Mouse (Mus musculus): ENCODE data around the gene Dock2. TPM values are rescaled to one million over a fixed set of nuclear protein-coding genes. Genes with fewer than 3 reads are reported as not detected.

Gene Dock2
- polyA plus RNA-seq, 1 experiment from 2014 or later: 1.5 TPM

- no peak for DNase-seq
- Histone ChIP-seq H3K9me3 (ENCODE audit: low read depth, low read length) (no peaks in the 10 kb centered on the region), H3K9ac (no peak overlapping the region), H3K4me3 (ENCODE audit: low read depth, low read length) (no peak overlapping the region), H3K4me1 (ENCODE audit: insufficient read depth) (no peaks in the 10 kb centered on the region), H3K4me2 (no peak overlapping the region), H3K36me3 (ENCODE audit: insufficient read depth) (no peaks in the 10 kb centered on the region), H3K27ac (ENCODE audit: low read depth) (no peak overlapping the region), H3K27me3 (ENCODE audit: insufficient read depth, low read length) (no peaks in the 10 kb centered on the region)
- WGBS: 85% methylated on average over 4 of the region's 4 CpGs
- ATAC-seq (ENCODE audit: insufficient read depth): no peak
- TF ChIP-seq CTCF (IDR thresholded peaks at IDR 0.05; ENCODE audit: low read depth): no peak
Measured at GRCm38 (mm10) chr11:34777529-34777928, 6.2 kb downstream of the Dock2 start.

DNA sequence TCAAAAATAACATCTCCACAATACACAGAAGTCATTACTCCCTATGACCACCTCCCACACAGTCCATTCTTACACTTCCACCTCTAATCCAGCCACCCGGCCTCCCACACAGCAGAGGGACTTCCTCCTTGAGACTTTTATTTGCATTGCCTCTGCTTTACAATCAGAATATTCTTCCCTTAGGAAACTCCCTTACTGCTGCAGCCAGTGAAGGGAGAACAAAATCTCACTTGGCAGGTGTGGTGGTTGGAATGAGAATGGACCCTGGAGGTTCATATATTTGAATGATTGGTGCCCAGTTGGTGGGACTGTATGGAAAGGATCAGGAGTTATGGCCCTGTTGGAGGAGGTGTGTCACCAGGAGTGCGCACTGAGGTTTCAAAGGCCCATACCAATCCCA, 7.6 kb downstream of the Dock2 start:
- 65% methylated on average over 2 of the region's 2 CpGs for WGBS
- DNase-seq: no peak
- no peak for ATAC-seq (ENCODE audit: insufficient read depth)

GRCm38 (mm10) chr11:34774636-34775035, 9.1 kb downstream of the Dock2 start:
- no peaks in the 10 kb centered on the region for H3K4me1 ChIP-seq (ENCODE audit: insufficient read depth)

More for the DNA sequence above, 7.6 kb downstream of the Dock2 start:
- Histone ChIP-seq H3K4me2 (no peak overlapping the region), H3K27me3 (ENCODE audit: insufficient read depth, low read length) (no peaks in the 10 kb centered on the region), H3K4me1 (ENCODE audit: insufficient read depth) (no peaks in the 10 kb centered on the region), H3K4me3 (ENCODE audit: low read depth, low read length) (no peak overlapping the region), H3K9me3 (ENCODE audit: low read depth, low read length) (no peaks in the 10 kb centered on the region), H3K9ac (no peak overlapping the region), H3K27ac (ENCODE audit: low read depth) (no peak overlapping the region), H3K36me3 (ENCODE audit: insufficient read depth) (no peaks in the 10 kb centered on the region)
- TF ChIP-seq CTCF (IDR thresholded peaks at IDR 0.05; ENCODE audit: low read depth): no peak

GRCm38 (mm10) chr11:34773304-34773895, 10.3 kb downstream of the Dock2 start:
- 75% methylated on average over 9 of the region's 9 CpGs for WGBS

More at GRCm38 (mm10) chr11:34774636-34775035, 9.1 kb downstream of the Dock2 start:
- H3K27me3 ChIP-seq (ENCODE audit: insufficient read depth, low read length): no peaks in the 10 kb centered on the region
- no peak overlapping the region for H3K4me3 ChIP-seq (ENCODE audit: low read depth, low read length)
- ATAC-seq (ENCODE audit: insufficient read depth) (no peak), DNase-seq (no peak)
- no peak overlapping the region for H3K27ac ChIP-seq (ENCODE audit: low read depth)
- no peak overlapping the region for H3K4me2 ChIP-seq
- no peaks in the 10 kb centered on the region for H3K9me3 ChIP-seq (ENCODE audit: low read depth, low read length)
- no peak for TF ChIP-seq CTCF (IDR thresholded peaks at IDR 0.05; ENCODE audit: low read depth)
- no peak overlapping the region for H3K9ac ChIP-seq
- no peaks in the 10 kb centered on the region for H3K36me3 ChIP-seq (ENCODE audit: insufficient read depth)
- 70% methylated on average over 2 of the region's 2 CpGs for WGBS

GRCm38 (mm10) chr11:34771221-34771986, 12.3 kb downstream of the Dock2 start:
- DNase-seq (peak; percentile 54), ATAC-seq (ENCODE audit: insufficient read depth) (peak; percentile 38; the same call in 1 of the 2 replicates)
- no peaks in the 10 kb centered on the region for H3K9me3 ChIP-seq (ENCODE audit: low read depth, low read length)
- H3K4me3 ChIP-seq (ENCODE audit: low read depth, low read length): no peak overlapping the region
- no peaks in the 10 kb centered on the region for H3K27me3 ChIP-seq (ENCODE audit: insufficient read depth, low read length)
- no peak overlapping the region for H3K9ac ChIP-seq
- no peak overlapping the region for H3K27ac ChIP-seq (ENCODE audit: low read depth)
- no peak for TF ChIP-seq CTCF (IDR thresholded peaks at IDR 0.05; ENCODE audit: low read depth)
- no peaks in the 10 kb centered on the region for H3K4me1 ChIP-seq (ENCODE audit: insufficient read depth)
- no peak overlapping the region for H3K4me2 ChIP-seq
- H3K36me3 ChIP-seq (ENCODE audit: insufficient read depth): no peaks in the 10 kb centered on the region
- WGBS: 45% methylated on average over 12 of the region's 12 CpGs

More at GRCm38 (mm10) chr11:34773304-34773895, 10.3 kb downstream of the Dock2 start:
- no peaks in the 10 kb centered on the region for H3K4me1 ChIP-seq (ENCODE audit: insufficient read depth)
- DNase-seq (no peak), ATAC-seq (ENCODE audit: insufficient read depth) (no peak)
- no peaks in the 10 kb centered on the region for H3K36me3 ChIP-seq (ENCODE audit: insufficient read depth)
- TF ChIP-seq CTCF (IDR thresholded peaks at IDR 0.05; ENCODE audit: low read depth): no peak
- H3K9me3 ChIP-seq (ENCODE audit: low read depth, low read length): no peaks in the 10 kb centered on the region
- H3K27ac ChIP-seq (ENCODE audit: low read depth): no peak overlapping the region
- no peak overlapping the region for H3K9ac ChIP-seq
- no peak overlapping the region for H3K4me2 ChIP-seq
- no peaks in the 10 kb centered on the region for H3K27me3 ChIP-seq (ENCODE audit: insufficient read depth, low read length)
- no peak overlapping the region for H3K4me3 ChIP-seq (ENCODE audit: low read depth, low read length)

- H3K9ac ChIP-seq: no peak overlapping the region
- no peak overlapping the region for H3K4me3 ChIP-seq (ENCODE audit: low read depth, low read length)
- no peaks in the 10 kb centered on the region for H3K36me3 ChIP-seq (ENCODE audit: insufficient read depth)
- DNase-seq (no peak), ATAC-seq (ENCODE audit: insufficient read depth) (no peak)
- no peak overlapping the region for H3K4me2 ChIP-seq
- H3K27ac ChIP-seq (ENCODE audit: low read depth): no peak overlapping the region
- H3K9me3 ChIP-seq (ENCODE audit: low read depth, low read length): no peaks in the 10 kb centered on the region
- WGBS: 56% methylated on average over 4 of the region's 4 CpGs
- no peaks in the 10 kb centered on the region for H3K4me1 ChIP-seq (ENCODE audit: insufficient read depth)
- no peak for TF ChIP-seq CTCF (IDR thresholded peaks at IDR 0.05; ENCODE audit: low read depth)
- no peaks in the 10 kb centered on the region for H3K27me3 ChIP-seq (ENCODE audit: insufficient read depth, low read length)
Measured at GRCm38 (mm10) chr11:34770666-34771065, 13.0 kb downstream of the Dock2 start.

GRCm38 (mm10) chr11:34769946-34770345, 13.7 kb downstream of the Dock2 start:
- H3K4me3 ChIP-seq (ENCODE audit: low read depth, low read length): no peak overlapping the region
- no peak overlapping the region for H3K27ac ChIP-seq (ENCODE audit: low read depth)
- DNase-seq: no peak
- WGBS: 92% methylated on average over 8 of the region's 8 CpGs
- no peaks in the 10 kb centered on the region for H3K36me3 ChIP-seq (ENCODE audit: insufficient read depth)
- no peak overlapping the region for H3K9ac ChIP-seq
- ATAC-seq (ENCODE audit: insufficient read depth): no peak
- H3K4me1 ChIP-seq (ENCODE audit: insufficient read depth): no peaks in the 10 kb centered on the region
- TF ChIP-seq CTCF (IDR thresholded peaks at IDR 0.05; ENCODE audit: low read depth): no peak
- no peaks in the 10 kb centered on the region for H3K9me3 ChIP-seq (ENCODE audit: low read depth, low read length)
- H3K4me2 ChIP-seq: no peak overlapping the region
- no peaks in the 10 kb centered on the region for H3K27me3 ChIP-seq (ENCODE audit: insufficient read depth, low read length)
